In genomic region chr12:54067419-54067818, GRCm38 (mm10) we compare ENCODE assay signal across 8 mouse cellular contexts.
DNase-seq lines count a peak whose midpoint lies in the region; ATAC-seq lines count a peak whose summit lies in the region.

No protein-coding gene starts in this region.

- peak overlapping the region; percentile 43 for H3K4me3 ChIP-seq in kidney, embryonic 16.5 days (ENCODE audit: low read length)
- H3K4me3 ChIP-seq in embryonic facial prominence, embryonic 15.5 days (replicated peaks): peak overlapping the region; percentile 43
- peak overlapping the region; percentile 51 for H3K4me3 ChIP-seq in intestine, embryonic 16.5 days (ENCODE audit: low read length)
- H3K4me3 ChIP-seq in neural tube, embryonic 12.5 days: peak overlapping the region; percentile 37; the same call in 1 of the 2 replicates

- peak overlapping the region; percentile 76 for H3K4me2 ChIP-seq in kidney, embryonic 16.5 days (replicated peaks; ENCODE audit: low read depth, low read length)
- peak overlapping the region; percentile 77 for H3K4me2 ChIP-seq in embryonic facial prominence, embryonic 15.5 days (replicated peaks)
- peak overlapping the region; percentile 95 for H3K4me2 ChIP-seq in intestine, embryonic 16.5 days (ENCODE audit: low read depth, low read length)
- peak overlapping the region; percentile 60 for H3K4me2 ChIP-seq in neural tube, embryonic 12.5 days (replicated peaks)

- peaks cover 56% of the 10 kb centered on the region for H3K27me3 ChIP-seq in kidney, embryonic 16.5 days (ENCODE audit: insufficient read depth, low read length)
- peaks cover 47% of the 10 kb centered on the region for H3K27me3 ChIP-seq in embryonic facial prominence, embryonic 15.5 days
- H3K27me3 ChIP-seq in intestine, embryonic 16.5 days (replicated peaks; ENCODE audit: control insufficient read depth, insufficient read depth, low read length): peaks cover 16% of the 10 kb centered on the region; the same call in 1 of the 2 replicates
- peaks cover 29% of the 10 kb centered on the region for H3K27me3 ChIP-seq in neural tube, embryonic 12.5 days (replicated peaks)

- ATAC-seq in kidney, embryonic 16.5 days (ENCODE audit: low FRiP score, low TSS enrichment): 0 out of 2 replicates have a peak, but pooled peaks have one; percentile 6
- ATAC-seq in embryonic facial prominence, embryonic 15.5 days (ENCODE audit: insufficient number of reproducible peaks, low FRiP score, low TSS enrichment, low read depth): no peak
- no peak; the same call in 1 of the 2 replicates for ATAC-seq in intestine, embryonic 16.5 days
- no peak for ATAC-seq in neural tube, embryonic 12.5 days (ENCODE audit: low FRiP score, low read depth)

- H3K9me3 ChIP-seq in kidney, embryonic 16.5 days (ENCODE audit: low read length): no peaks in the 10 kb centered on the region
- H3K9me3 ChIP-seq in embryonic facial prominence, embryonic 15.5 days (replicated peaks): no peaks in the 10 kb centered on the region
- no peaks in the 10 kb centered on the region for H3K9me3 ChIP-seq in intestine, embryonic 16.5 days (ENCODE audit: control insufficient read depth, low read length)
- no peaks in the 10 kb centered on the region for H3K9me3 ChIP-seq in neural tube, embryonic 12.5 days

- H3K9ac ChIP-seq in kidney, embryonic 16.5 days (replicated peaks; ENCODE audit: low read length): no peak overlapping the region; the same call in 1 of the 2 replicates
- no peak overlapping the region for H3K9ac ChIP-seq in embryonic facial prominence, embryonic 15.5 days
- peak overlapping the region; percentile 62 for H3K9ac ChIP-seq in intestine, embryonic 16.5 days (ENCODE audit: low read depth, low read length)
- H3K9ac ChIP-seq in neural tube, embryonic 12.5 days: peak overlapping the region; percentile 33; the same call in 1 of the 2 replicates

- DNase-seq in kidney, postnatal 25 days: no peak
- no peak for DNase-seq in urinary bladder, adult 18-20 months (ENCODE audit: low spot score in 2 of 2)
- DNase-seq in cerebellum, postnatal 4 days (ENCODE audit: low spot score in 2 of 2): no peak
- no peak for DNase-seq in left cerebral cortex, postnatal 36 days (ENCODE audit: low spot score in 2 of 2)

- no peaks in the 10 kb centered on the region for H3K36me3 ChIP-seq in kidney, embryonic 16.5 days (ENCODE audit: insufficient read depth, low read length)
- no peaks in the 10 kb centered on the region for H3K36me3 ChIP-seq in embryonic facial prominence, embryonic 15.5 days
- H3K36me3 ChIP-seq in intestine, embryonic 16.5 days (ENCODE audit: control insufficient read depth, insufficient read depth, low read length): no peaks in the 10 kb centered on the region
- H3K36me3 ChIP-seq in neural tube, embryonic 12.5 days: peaks cover 9% of the 10 kb centered on the region; the same call in 1 of the 2 replicates

- WGBS in kidney, embryonic 16.5 days: 32% methylated on average over 14 of the region's 14 CpGs
- 30% methylated on average over 14 of the region's 14 CpGs for WGBS in embryonic facial prominence, embryonic 15.5 days
- WGBS in intestine, embryonic 16.5 days: 36% methylated on average over 14 of the region's 14 CpGs
- 31% methylated on average over 14 of the region's 14 CpGs for WGBS in neural tube, embryonic 12.5 days

- intact Hi-C loops in left cerebral cortex, postnatal 36 days (cut with DNase I): loop anchor here (10.0 kb wide), 1 partner anchor 1023 kb away; no protein-coding TSS in a partner anchor

- H3K27ac ChIP-seq in kidney, embryonic 16.5 days (ENCODE audit: low read length): no peak overlapping the region
- no peak overlapping the region for H3K27ac ChIP-seq in embryonic facial prominence, embryonic 15.5 days (replicated peaks)
- H3K27ac ChIP-seq in intestine, embryonic 16.5 days (ENCODE audit: low read length): no peak overlapping the region
- H3K27ac ChIP-seq in neural tube, embryonic 12.5 days: no peak overlapping the region

- H3K4me1 ChIP-seq in kidney, embryonic 16.5 days (ENCODE audit: insufficient read depth, low read length): peaks cover 10% of the 10 kb centered on the region
- peaks cover 18% of the 10 kb centered on the region for H3K4me1 ChIP-seq in embryonic facial prominence, embryonic 15.5 days
- peaks cover 15% of the 10 kb centered on the region for H3K4me1 ChIP-seq in intestine, embryonic 16.5 days (ENCODE audit: control insufficient read depth, insufficient read depth, low read length)
- peaks cover 16% of the 10 kb centered on the region for H3K4me1 ChIP-seq in neural tube, embryonic 12.5 days

Comparison
In these comparisons a context has a peak if more than half of its experiments do, and no peak if none do; other contexts are left out.
1. H3K9ac ChIP-seq: peak in intestine, embryonic 16.5 days (single experiment) and neural tube, embryonic 12.5 days (single experiment); none in kidney, embryonic 16.5 days (single experiment) and embryonic facial prominence, embryonic 15.5 days (single experiment).
2. Peak in every context shown above with its lines, with median percentiles within 50 percentile points of each other: H3K4me2 ChIP-seq and H3K4me3 ChIP-seq.